Mouse (Mus musculus): ENCODE results near the gene Ccr7. TPM values are rescaled to one million over a fixed set of nuclear protein-coding genes. Genes with fewer than 3 reads are reported as not detected.
A peak's percentile ranks its signal among the peaks of the same experiment; 100 is the strongest.

The Ccr7 gene
- polyA plus RNA-seq, 1 experiment from 2014 or later = 1.3 TPM

DNA sequence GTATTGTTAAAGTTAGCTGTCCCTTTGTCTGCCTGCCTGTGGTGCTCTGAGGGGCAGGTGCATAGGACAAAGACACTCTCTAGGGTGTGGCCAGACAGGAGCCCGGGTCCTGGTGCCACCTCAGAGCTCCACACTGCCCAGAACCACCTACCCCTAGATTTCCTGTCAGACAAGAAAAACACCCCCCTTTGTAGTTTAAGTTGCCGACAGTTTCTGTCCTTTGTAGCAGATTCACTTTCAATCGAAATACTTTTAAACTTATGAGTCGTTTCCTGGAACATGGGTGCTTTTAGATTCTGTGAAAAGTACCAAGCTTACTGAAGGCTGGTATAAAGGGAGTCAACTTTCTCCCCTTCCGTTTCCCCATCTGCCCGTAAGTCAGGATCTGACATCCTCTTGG is 38.9 kb downstream of the Ccr7 start:
- no peak for DNase-seq (ENCODE audit: low spot score)
- no peaks in the 10 kb centered on the region for H3K9me3 ChIP-seq (replicated peaks)
- H3K4me1 ChIP-seq = peaks cover 54% of the 10 kb centered on the region
- H3K27me3 ChIP-seq (ENCODE audit: low read depth, poor library complexity, severe bottlenecking) = no peaks in the 10 kb centered on the region
- H3K27ac ChIP-seq = no peak overlapping the region; the same call in none of the 2 replicates
- 86% methylated on average over 6 of the region's 6 CpGs for WGBS
- H3K4me3 ChIP-seq = no peak overlapping the region
- no peaks in the 10 kb centered on the region for H3K36me3 ChIP-seq

DNA sequence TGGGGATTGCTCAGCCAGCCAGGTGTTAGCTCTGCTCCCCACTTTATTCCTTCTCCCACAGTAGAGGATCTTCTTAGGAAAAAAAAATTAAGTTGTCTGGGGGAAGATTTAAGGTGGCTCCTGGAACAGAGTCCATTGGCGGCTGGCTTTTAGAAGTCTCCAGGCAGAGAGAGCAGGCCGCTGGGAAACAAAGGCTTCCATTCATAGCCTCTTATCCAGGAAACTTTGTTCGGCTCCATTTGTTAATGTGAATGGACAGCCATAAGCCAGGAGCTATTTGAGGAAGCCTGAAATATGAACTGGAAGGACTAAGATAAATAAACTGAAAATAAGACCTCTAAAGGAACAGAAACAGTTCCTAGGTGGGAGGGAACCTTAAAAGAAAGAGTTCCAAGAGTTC is 41.8 kb downstream of the Ccr7 start:
- WGBS = 25% methylated on average over 3 of the region's 3 CpGs
- Histone ChIP-seq H3K4me1 (peaks cover 38% of the 10 kb centered on the region), H3K9me3 (replicated peaks) (no peaks in the 10 kb centered on the region), H3K27me3 (ENCODE audit: low read depth, poor library complexity, severe bottlenecking) (no peaks in the 10 kb centered on the region), H3K36me3 (0 out of 2 replicates have a peak, but pooled peaks cover 2% of the 10 kb centered on the region), H3K27ac (peak overlapping the region; percentile 82), H3K4me3 (no peak overlapping the region)
- no peak for DNase-seq (ENCODE audit: low spot score)

- no peaks in the 10 kb centered on the region for H3K27me3 ChIP-seq (ENCODE audit: low read depth, poor library complexity, severe bottlenecking)
- no peaks in the 10 kb centered on the region for H3K9me3 ChIP-seq (replicated peaks)
- WGBS = 33% methylated on average over 5 of the region's 5 CpGs
- H3K27ac ChIP-seq = peak overlapping the region; percentile 82
- 0 out of 2 replicates have a peak overlapping the region, but pooled peaks have one; percentile 7 for H3K4me3 ChIP-seq
- no peak for DNase-seq (ENCODE audit: low spot score)
- 0 out of 2 replicates have a peak, but pooled peaks cover 2% of the 10 kb centered on the region for H3K36me3 ChIP-seq
- peaks cover 36% of the 10 kb centered on the region for H3K4me1 ChIP-seq
Observed at GRCm38 (mm10) chr11:99112700-99113099, 42.2 kb downstream of the Ccr7 start.

DNA sequence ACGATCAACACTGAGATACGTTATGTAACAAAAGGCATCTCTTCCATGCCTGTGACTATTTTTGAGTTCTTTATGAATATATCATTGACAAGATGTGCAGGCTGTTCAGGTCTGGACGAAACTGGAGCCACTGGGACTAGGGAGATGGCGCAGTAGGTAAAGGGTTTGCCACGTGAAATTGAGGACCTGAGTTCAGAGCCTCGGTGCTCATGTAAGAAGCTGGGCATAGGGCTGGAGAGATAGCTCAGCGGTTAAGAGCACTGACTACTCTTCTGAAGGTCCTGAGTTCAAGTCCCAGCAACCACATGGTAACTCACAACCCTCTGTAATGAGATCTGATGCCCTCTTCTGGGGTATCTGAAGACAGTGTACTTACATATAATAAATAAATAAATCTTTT is 43.2 kb downstream of the Ccr7 start:
- Histone ChIP-seq H3K36me3 (0 out of 2 replicates have a peak, but pooled peaks cover 2% of the 10 kb centered on the region), H3K27ac (no peak overlapping the region), H3K27me3 (ENCODE audit: low read depth, poor library complexity, severe bottlenecking) (no peaks in the 10 kb centered on the region), H3K4me1 (peaks cover 43% of the 10 kb centered on the region), H3K9me3 (replicated peaks) (no peaks in the 10 kb centered on the region), H3K4me3 (no peak overlapping the region)
- WGBS = 93% methylated on average over 7 of the region's 7 CpGs
- no peak for DNase-seq (ENCODE audit: low spot score)

DNA sequence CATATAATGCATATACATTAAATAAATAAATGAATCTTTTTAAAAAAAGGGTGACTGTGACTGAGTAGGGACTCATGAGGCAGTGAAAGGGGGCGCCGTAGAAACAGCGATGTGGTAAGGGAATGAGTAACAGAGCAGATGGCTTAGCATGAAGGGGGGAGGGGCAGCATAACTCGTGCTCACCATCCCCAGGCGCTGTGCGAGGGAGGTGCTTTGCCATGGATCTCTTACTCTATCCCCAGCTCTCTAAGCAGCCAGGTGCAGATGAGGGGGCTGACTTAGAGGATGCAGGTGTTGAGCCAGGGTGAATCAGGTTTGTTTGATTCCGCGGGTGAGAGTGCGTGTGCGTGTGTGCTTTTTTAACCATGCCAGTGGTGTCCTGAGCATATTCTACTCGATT is 43.7 kb downstream of the Ccr7 start:
- 77% methylated on average over 11 of the region's 11 CpGs for WGBS
- no peak overlapping the region for H3K4me3 ChIP-seq
- H3K36me3 ChIP-seq = 0 out of 2 replicates have a peak, but pooled peaks cover 2% of the 10 kb centered on the region
- DNase-seq (ENCODE audit: low spot score) = no peak
- H3K4me1 ChIP-seq = peaks cover 43% of the 10 kb centered on the region
- no peak overlapping the region; the same call in 1 of the 2 replicates for H3K27ac ChIP-seq
- H3K9me3 ChIP-seq (replicated peaks) = no peaks in the 10 kb centered on the region
- H3K27me3 ChIP-seq (ENCODE audit: low read depth, poor library complexity, severe bottlenecking) = no peaks in the 10 kb centered on the region

DNA sequence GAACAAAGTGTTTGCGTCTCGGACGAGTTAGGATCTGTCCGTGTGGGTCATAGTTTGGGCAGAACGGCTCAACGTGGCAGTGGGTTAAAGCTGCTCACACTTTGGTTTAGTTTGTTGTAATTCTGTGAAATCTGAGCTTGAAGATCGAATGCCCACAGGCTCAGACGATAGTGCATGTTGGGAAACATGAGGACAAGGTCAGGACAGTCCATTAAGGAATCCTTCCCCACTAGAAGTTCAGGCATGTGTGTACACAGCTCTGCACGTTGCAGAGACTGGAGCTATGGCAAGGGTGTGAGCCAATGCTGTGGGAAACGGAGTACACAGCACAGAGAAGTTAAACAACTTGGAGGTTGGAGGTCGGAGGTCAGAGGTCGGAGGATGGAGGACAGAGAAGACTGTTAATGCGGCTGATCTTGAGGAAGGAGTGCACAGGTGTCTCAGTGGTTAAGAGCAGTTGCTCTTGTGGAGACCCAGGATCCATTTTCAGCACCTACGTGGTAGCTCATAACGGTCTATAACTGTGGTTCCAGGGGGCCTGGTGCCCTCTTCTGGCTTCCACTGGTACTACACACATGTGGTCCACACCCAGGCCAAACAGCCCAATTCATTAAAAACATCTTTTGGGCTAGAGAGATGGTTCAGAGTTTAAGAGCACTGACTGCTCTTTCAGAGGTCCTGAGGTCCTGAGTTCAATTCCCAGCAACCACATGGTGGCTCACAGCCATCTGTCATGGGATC is 44.3 kb downstream of the Ccr7 start:
- Histone ChIP-seq H3K4me3 (no peak overlapping the region), H3K27ac (peak overlapping the region; percentile 58; the same call in 1 of the 2 replicates), H3K4me1 (peaks cover 47% of the 10 kb centered on the region), H3K9me3 (replicated peaks) (no peaks in the 10 kb centered on the region), H3K36me3 (0 out of 2 replicates have a peak, but pooled peaks cover 2% of the 10 kb centered on the region), H3K27me3 (ENCODE audit: low read depth, poor library complexity, severe bottlenecking) (no peaks in the 10 kb centered on the region)
- DNase-seq (ENCODE audit: low spot score) = no peak
- WGBS = 84% methylated on average over 15 of the region's 15 CpGs

GRCm38 (mm10) chr11:99108296-99108695 is 46.6 kb downstream of the Ccr7 start:
- WGBS = 73% methylated on average over 3 of the region's 3 CpGs
- Histone ChIP-seq H3K4me1 (peaks cover 50% of the 10 kb centered on the region), H3K27ac (peak overlapping the region; percentile 10; the same call in 1 of the 2 replicates)

GRCm38 (mm10) chr11:99105981-99106726 is 48.7 kb downstream of the Ccr7 start:
- DNase-seq (ENCODE audit: low spot score) = no peak
- 60% methylated on average over 12 of the region's 12 CpGs for WGBS
- Histone ChIP-seq H3K4me3 (no peak overlapping the region), H3K27me3 (ENCODE audit: low read depth, poor library complexity, severe bottlenecking) (no peaks in the 10 kb centered on the region), H3K4me1 (peaks cover 49% of the 10 kb centered on the region), H3K36me3 (0 out of 2 replicates have a peak, but pooled peaks cover 2% of the 10 kb centered on the region), H3K9me3 (replicated peaks) (no peaks in the 10 kb centered on the region), H3K27ac (peak overlapping the region; percentile 74)

More at GRCm38 (mm10) chr11:99108296-99108695, 46.6 kb downstream of the Ccr7 start:
- no peaks in the 10 kb centered on the region for H3K27me3 ChIP-seq (ENCODE audit: low read depth, poor library complexity, severe bottlenecking)
- DNase-seq (ENCODE audit: low spot score) = no peak
- no peak overlapping the region for H3K4me3 ChIP-seq
- H3K36me3 ChIP-seq = 0 out of 2 replicates have a peak, but pooled peaks cover 2% of the 10 kb centered on the region
- no peaks in the 10 kb centered on the region for H3K9me3 ChIP-seq (replicated peaks)

DNA sequence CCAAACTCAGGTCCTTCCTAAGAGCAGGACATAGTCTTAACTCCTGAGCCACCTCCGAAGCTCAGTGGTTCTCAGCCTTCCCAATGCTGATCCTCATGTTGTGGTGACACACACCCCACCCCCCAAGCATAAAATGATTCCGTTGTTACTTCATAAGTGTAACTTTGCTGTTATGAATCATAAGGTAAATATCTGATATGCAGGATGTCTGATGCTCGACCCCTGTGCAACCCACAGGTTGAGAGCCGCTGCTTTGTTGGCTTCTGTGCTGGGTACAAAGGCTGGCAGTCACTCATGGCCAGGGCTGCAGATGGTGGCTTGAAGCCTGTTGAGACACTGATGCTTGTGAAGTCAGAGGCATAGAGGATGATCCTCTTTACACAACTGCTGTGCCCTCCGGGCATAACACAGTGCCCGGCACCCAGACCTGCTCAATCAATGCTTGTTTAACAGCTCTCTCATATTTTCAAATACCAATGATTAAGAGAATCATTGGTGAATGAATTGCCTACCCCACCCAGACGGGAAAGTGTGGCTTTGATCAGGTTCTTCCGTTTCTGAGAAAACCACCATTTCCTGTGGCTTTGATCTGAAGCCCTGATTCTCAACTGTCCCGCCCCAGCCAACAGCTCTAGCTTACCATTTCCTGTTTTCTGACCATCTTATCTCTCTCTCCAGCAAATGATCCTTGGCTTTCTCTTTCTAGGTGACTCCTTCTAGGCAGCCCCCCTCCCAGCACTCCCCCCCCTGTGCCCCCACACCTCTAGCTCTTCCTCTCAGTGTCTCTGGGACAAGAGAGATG is 50.1 kb downstream of the Ccr7 start:
- Histone ChIP-seq H3K27me3 (ENCODE audit: low read depth, poor library complexity, severe bottlenecking) (no peaks in the 10 kb centered on the region), H3K36me3 (no peaks in the 10 kb centered on the region), H3K9me3 (replicated peaks) (no peaks in the 10 kb centered on the region), H3K27ac (peak overlapping the region; percentile 74), H3K4me1 (peaks cover 57% of the 10 kb centered on the region), H3K4me3 (no peak overlapping the region)
- 62% methylated on average over 9 of the region's 9 CpGs for WGBS
- DNase-seq (ENCODE audit: low spot score) = no peak

DNA sequence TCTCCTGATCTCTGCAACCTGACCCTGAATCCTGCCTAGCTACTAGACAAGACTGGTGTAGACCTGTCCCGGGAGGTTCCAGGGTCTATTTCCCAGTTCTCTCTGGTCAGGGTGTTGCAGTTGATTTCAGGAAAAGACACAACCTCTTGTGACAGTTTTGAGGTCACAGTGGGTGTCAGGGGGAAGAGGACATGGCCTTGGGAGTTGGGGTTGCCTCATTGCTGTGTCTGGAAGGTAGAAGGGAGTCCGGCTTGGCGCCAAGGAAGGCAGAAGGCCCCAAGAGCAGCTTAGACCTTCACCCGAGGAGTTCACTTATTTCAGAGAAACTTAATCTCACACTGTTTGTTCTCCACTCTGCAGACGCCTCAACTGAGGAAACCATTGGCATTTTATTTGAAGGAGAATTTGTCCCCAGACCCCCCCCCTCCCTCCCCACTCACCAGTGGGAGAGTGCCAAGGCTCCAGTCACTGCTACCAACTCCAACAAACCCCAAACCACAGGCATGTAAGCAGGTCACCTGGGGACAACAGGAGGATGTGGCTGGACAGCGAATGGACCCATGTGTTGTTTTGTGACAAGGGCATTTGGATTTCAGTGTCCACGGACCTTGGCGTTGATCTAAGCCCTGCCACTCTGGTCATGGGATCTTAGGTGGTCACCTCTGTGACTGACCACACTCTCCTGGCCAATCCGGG is 52.2 kb downstream of the Ccr7 start:
- 90% methylated on average over 9 of the region's 9 CpGs for WGBS
- peak overlapping the region; percentile 67 for H3K27ac ChIP-seq
- peaks cover 68% of the 10 kb centered on the region for H3K4me1 ChIP-seq
- H3K36me3 ChIP-seq = no peaks in the 10 kb centered on the region
- H3K27me3 ChIP-seq (ENCODE audit: low read depth, poor library complexity, severe bottlenecking) = no peaks in the 10 kb centered on the region
- no peak for DNase-seq (ENCODE audit: low spot score)
- no peaks in the 10 kb centered on the region for H3K9me3 ChIP-seq (replicated peaks)
- no peak overlapping the region for H3K4me3 ChIP-seq

- Histone ChIP-seq H3K4me1 (peaks cover 68% of the 10 kb centered on the region), H3K4me3 (no peak overlapping the region)
Observed at GRCm38 (mm10) chr11:99101693-99102092, 53.2 kb downstream of the Ccr7 start.

GRCm38 (mm10) chr11:99100215-99100614 is 54.7 kb downstream of the Ccr7 start:
- DNase-seq (ENCODE audit: low spot score) = no peak
- H3K4me3 ChIP-seq = no peak overlapping the region
- H3K4me1 ChIP-seq = peaks cover 68% of the 10 kb centered on the region
- peak overlapping the region; percentile 89 for H3K27ac ChIP-seq
- H3K27me3 ChIP-seq (ENCODE audit: low read depth, poor library complexity, severe bottlenecking) = no peaks in the 10 kb centered on the region
- no peaks in the 10 kb centered on the region for H3K36me3 ChIP-seq
- H3K9me3 ChIP-seq (replicated peaks) = no peaks in the 10 kb centered on the region
- 87% methylated on average over 5 of the region's 5 CpGs for WGBS

More at GRCm38 (mm10) chr11:99101693-99102092, 53.2 kb downstream of the Ccr7 start:
- 88% methylated on average over 8 of the region's 8 CpGs for WGBS
- no peak overlapping the region for H3K27ac ChIP-seq
- H3K27me3 ChIP-seq (ENCODE audit: low read depth, poor library complexity, severe bottlenecking) = no peaks in the 10 kb centered on the region
- H3K9me3 ChIP-seq (replicated peaks) = no peaks in the 10 kb centered on the region
- no peaks in the 10 kb centered on the region for H3K36me3 ChIP-seq
- no peak for DNase-seq (ENCODE audit: low spot score)

All from limb, embryonic 10.5 days (tissue).